Mouse (Mus musculus) spleen, postnatal 36 days (tissue): ENCODE results near the gene Vmn2r108.
"Not testable (repeated sequence)": the region's sequence is repeated elsewhere in the genome, so short reads cannot be mapped to it uniquely, and the experiment has no call there.

ENCODE experiments used
- DNase-seq, 2 experiments: peaks; one replicate each; pipeline ENCODE4 v3.0.0; 2022; ENCODE audit warnings: low spot score in 2 of 2, mixed read lengths in 1 of 2

Gene Vmn2r108

DNA sequence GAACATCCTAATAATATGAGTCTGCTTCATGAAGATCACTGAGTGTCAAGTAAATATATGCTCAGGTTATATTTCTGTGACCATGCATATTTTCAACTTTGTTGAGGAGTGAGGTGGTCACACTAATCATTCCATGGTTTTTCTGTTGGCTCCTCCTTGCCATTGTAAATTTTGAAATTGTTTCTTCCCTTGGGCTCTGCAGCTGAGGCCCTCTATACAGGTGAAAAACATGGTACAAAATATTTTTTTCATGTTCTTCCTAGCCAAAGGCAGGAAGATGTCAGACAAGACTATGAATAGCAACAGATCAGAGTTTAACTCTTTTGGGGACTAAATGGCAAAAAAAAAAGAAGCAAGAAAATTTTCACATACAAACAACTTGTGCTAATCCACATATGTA lies at the start of gene Vmn2r108:
Gene Vmn2r108 (minus strand): TSS at position 101 of the 400 bp plus-strand sequence.
- DNase-seq: no peak

- not testable (repeated sequence) for DNase-seq
These were observed 27.1 kb upstream of the Vmn2r108 start for GRCm38 (mm10) chr17:20508247-20508646.

GRCm38 (mm10) chr17:20497858-20498257 lies 16.7 kb upstream of the Vmn2r108 start, which contains the start of gene Vmn1r225:
Gene Vmn1r225, plus strand, starts transcription at chr17:20498158.
- no peak for DNase-seq

- DNase-seq: no peak
These were observed 7.8 kb downstream of the Vmn2r108 start for GRCm38 (mm10) chr17:20473311-20473710.

GRCm38 (mm10) chr17:20439263-20439662 lies 41.9 kb downstream of the Vmn2r108 start:
- no peak for DNase-seq

GRCm38 (mm10) chr17:20413846-20414245 lies 67.3 kb downstream of the Vmn2r108 start, which contains the start of gene Vmn1r224:
Gene Vmn1r224, plus strand, starts transcription at chr17:20414146.
- DNase-seq: no peak
